Comparison of ENCODE assay signal across 8 mouse cellular contexts in genomic region chr8:117469431-117470341, GRCm38 (mm10). TPM values are rescaled to one million over a fixed set of nuclear protein-coding genes. Genes with fewer than 3 reads are reported as not detected.
DNase-seq lines count a peak whose midpoint lies in the region; ATAC-seq lines count a peak whose summit lies in the region.

No protein-coding gene starts in this region.

- peak overlapping the region; percentile 65 for H3K4me2 ChIP-seq in heart, embryonic 12.5 days
- H3K4me2 ChIP-seq in forebrain, embryonic 11.5 days (ENCODE audit: low read depth, low read length, severe bottlenecking) = peak overlapping the region; percentile 52
- H3K4me2 ChIP-seq in kidney, embryonic 14.5 days (replicated peaks; ENCODE audit: low read depth, low read length) = peak overlapping the region; percentile 37
- peak overlapping the region; percentile 57 for H3K4me2 ChIP-seq in midbrain, embryonic 13.5 days (replicated peaks)

- H3K36me3 ChIP-seq in heart, embryonic 12.5 days = no peaks in the 10 kb centered on the region
- no peaks in the 10 kb centered on the region for H3K36me3 ChIP-seq in forebrain, embryonic 11.5 days (ENCODE audit: control insufficient read depth, insufficient read depth, low read length)
- H3K36me3 ChIP-seq in kidney, embryonic 14.5 days (ENCODE audit: control insufficient read depth, insufficient read depth, low read length) = no peaks in the 10 kb centered on the region
- no peaks in the 10 kb centered on the region for H3K36me3 ChIP-seq in midbrain, embryonic 13.5 days

- H3K4me1 ChIP-seq in heart, embryonic 12.5 days (replicated peaks) = peaks cover 15% of the 10 kb centered on the region
- H3K4me1 ChIP-seq in forebrain, embryonic 11.5 days (replicated peaks; ENCODE audit: control insufficient read depth, insufficient read depth, low read length) = peaks cover 2% of the 10 kb centered on the region; the same call in 1 of the 2 replicates
- peaks cover 7% of the 10 kb centered on the region for H3K4me1 ChIP-seq in kidney, embryonic 14.5 days (ENCODE audit: control insufficient read depth, insufficient read depth, low read length)
- peaks cover 18% of the 10 kb centered on the region for H3K4me1 ChIP-seq in midbrain, embryonic 13.5 days (replicated peaks)

- H3K9me3 ChIP-seq in heart, embryonic 12.5 days (replicated peaks) = peaks cover 4% of the 10 kb centered on the region; the same call in 1 of the 2 replicates
- no peaks in the 10 kb centered on the region for H3K9me3 ChIP-seq in forebrain, embryonic 11.5 days (ENCODE audit: control insufficient read depth, low read length)
- no peaks in the 10 kb centered on the region for H3K9me3 ChIP-seq in kidney, embryonic 14.5 days (ENCODE audit: control insufficient read depth, low read length)
- no peaks in the 10 kb centered on the region for H3K9me3 ChIP-seq in midbrain, embryonic 13.5 days

- peak overlapping the region; percentile 5; the same call in 1 of the 2 replicates for H3K4me3 ChIP-seq in heart, embryonic 12.5 days
- peak overlapping the region; percentile 17; the same call in 1 of the 2 replicates for H3K4me3 ChIP-seq in forebrain, embryonic 11.5 days (ENCODE audit: low read depth, low read length)
- H3K4me3 ChIP-seq in kidney, embryonic 14.5 days (ENCODE audit: low read length) = peak overlapping the region; percentile 20; the same call in 1 of the 2 replicates
- H3K4me3 ChIP-seq in midbrain, embryonic 13.5 days (replicated peaks) = peak overlapping the region; percentile 25

- ATAC-seq in heart, embryonic 12.5 days (ENCODE audit: insufficient number of reproducible peaks, low FRiP score) = peak; percentile 10; the same call in 1 of the 2 replicates
- peak; percentile 33; the same call in 1 of the 2 replicates for ATAC-seq in forebrain, embryonic 11.5 days (replicated peaks; ENCODE audit: low FRiP score)
- ATAC-seq in kidney, embryonic 14.5 days (ENCODE audit: low FRiP score, low TSS enrichment) = peak; percentile 50
- ATAC-seq in midbrain, embryonic 13.5 days = peak; percentile 64; the same call in 1 of the 2 replicates

- WGBS in heart, embryonic 12.5 days = 32% methylated on average over 16 of the region's 16 CpGs
- 32% methylated on average over 16 of the region's 16 CpGs for WGBS in forebrain, embryonic 11.5 days
- WGBS in kidney, embryonic 14.5 days = 21% methylated on average over 16 of the region's 16 CpGs
- WGBS in midbrain, embryonic 13.5 days = 24% methylated on average over 16 of the region's 16 CpGs

- H3K9ac ChIP-seq in heart, embryonic 12.5 days = 0 out of 2 replicates have a peak overlapping the region, but pooled peaks have one; percentile 26
- H3K9ac ChIP-seq in forebrain, embryonic 11.5 days (ENCODE audit: low read length) = peak overlapping the region; percentile 45
- H3K9ac ChIP-seq in kidney, embryonic 14.5 days (ENCODE audit: low read depth, low read length) = peak overlapping the region; percentile 37
- peak overlapping the region; percentile 52; the same call in 1 of the 2 replicates for H3K9ac ChIP-seq in midbrain, embryonic 13.5 days (replicated peaks)

- peak overlapping the region; percentile 14; the same call in 1 of the 2 replicates for H3K27ac ChIP-seq in heart, embryonic 12.5 days (ENCODE audit: poor library complexity, severe bottlenecking)
- peak overlapping the region; percentile 55; the same call in 1 of the 2 replicates for H3K27ac ChIP-seq in forebrain, embryonic 11.5 days (ENCODE audit: low read depth, low read length)
- H3K27ac ChIP-seq in kidney, embryonic 14.5 days (ENCODE audit: low read depth, low read length) = peak overlapping the region; percentile 57
- peak overlapping the region; percentile 92 for H3K27ac ChIP-seq in midbrain, embryonic 13.5 days

- no peaks in the 10 kb centered on the region for H3K27me3 ChIP-seq in heart, embryonic 12.5 days (replicated peaks)
- no peaks in the 10 kb centered on the region for H3K27me3 ChIP-seq in forebrain, embryonic 11.5 days (ENCODE audit: control insufficient read depth, insufficient read depth, low read length)
- no peaks in the 10 kb centered on the region for H3K27me3 ChIP-seq in kidney, embryonic 14.5 days (ENCODE audit: control insufficient read depth, insufficient read depth, low read length)
- no peaks in the 10 kb centered on the region for H3K27me3 ChIP-seq in midbrain, embryonic 13.5 days

- DNase-seq in heart, adult 9 months (ENCODE audit: low spot score in 2 of 2) = no peak
- no peak for DNase-seq in forebrain, embryonic 11.5 days (ENCODE audit: low spot score)
- DNase-seq in Muller cell, postnatal 12 days (ENCODE audit: inconsistent ontology term) = no peak
- DNase-seq in natural killer cell, adult 2 months (ENCODE audit: low spot score in 2 of 2) = no peak
- DNase-seq in right cerebral cortex, postnatal 36 days (ENCODE audit: low spot score in 2 of 2) = no peak

RNA-seq across cellular contexts. Expression of gene Plcg2, which starts 28.4 kb away (rescaled TPM):
- polyA plus RNA-seq in heart, embryonic 12.5 days (2016; fragmentation: Nextera tagmentation; extraction: Ambion mirVana) = 8.4 and 9.2 TPM in 2 replicates
- 2.0 and 2.7 TPM in 2 replicates for polyA plus RNA-seq in forebrain, embryonic 11.5 days (2014; fragmentation: Nextera tagmentation; extraction: Ambion mirVana)
- 2.6 and 5.0 TPM in 2 replicates for polyA plus RNA-seq in kidney, embryonic 14.5 days (2014; fragmentation: Nextera tagmentation; extraction: Ambion mirVana)
- 0.90 and 1.0 TPM in 2 replicates for polyA plus RNA-seq in midbrain, embryonic 13.5 days (2015; fragmentation: Nextera tagmentation; extraction: Ambion mirVana)

Comparison
In these comparisons a context has a peak if more than half of its experiments do, and no peak if none do; other contexts are left out.
1. ATAC-seq: peak in every context shown above with its lines; median percentile 64 in midbrain, embryonic 13.5 days; 50 in kidney, embryonic 14.5 days; 33 in forebrain, embryonic 11.5 days; 10 in heart, embryonic 12.5 days.
2. H3K27ac ChIP-seq: peak in every context shown above with its lines; median percentile 92 in midbrain, embryonic 13.5 days; 57 in kidney, embryonic 14.5 days; 55 in forebrain, embryonic 11.5 days; 14 in heart, embryonic 12.5 days.